Mouse (Mus musculus) neutrophil, adult 83 days (primary cell): ENCODE results near the gene Cdc16. TPM values are rescaled to one million over a fixed set of nuclear protein-coding genes. Genes with fewer than 3 reads are reported as not detected.

ENCODE experiments used
- total RNA-seq, 2 experiments: library from RNA; stranded (reverse); gene quantifications; one replicate each; pipeline ENCODE4 v1.2.4; 2023

Cdc16 gene
- total RNA-seq, result 10 to 100 TPM; 23.5 to 31.1 TPM

DNA sequence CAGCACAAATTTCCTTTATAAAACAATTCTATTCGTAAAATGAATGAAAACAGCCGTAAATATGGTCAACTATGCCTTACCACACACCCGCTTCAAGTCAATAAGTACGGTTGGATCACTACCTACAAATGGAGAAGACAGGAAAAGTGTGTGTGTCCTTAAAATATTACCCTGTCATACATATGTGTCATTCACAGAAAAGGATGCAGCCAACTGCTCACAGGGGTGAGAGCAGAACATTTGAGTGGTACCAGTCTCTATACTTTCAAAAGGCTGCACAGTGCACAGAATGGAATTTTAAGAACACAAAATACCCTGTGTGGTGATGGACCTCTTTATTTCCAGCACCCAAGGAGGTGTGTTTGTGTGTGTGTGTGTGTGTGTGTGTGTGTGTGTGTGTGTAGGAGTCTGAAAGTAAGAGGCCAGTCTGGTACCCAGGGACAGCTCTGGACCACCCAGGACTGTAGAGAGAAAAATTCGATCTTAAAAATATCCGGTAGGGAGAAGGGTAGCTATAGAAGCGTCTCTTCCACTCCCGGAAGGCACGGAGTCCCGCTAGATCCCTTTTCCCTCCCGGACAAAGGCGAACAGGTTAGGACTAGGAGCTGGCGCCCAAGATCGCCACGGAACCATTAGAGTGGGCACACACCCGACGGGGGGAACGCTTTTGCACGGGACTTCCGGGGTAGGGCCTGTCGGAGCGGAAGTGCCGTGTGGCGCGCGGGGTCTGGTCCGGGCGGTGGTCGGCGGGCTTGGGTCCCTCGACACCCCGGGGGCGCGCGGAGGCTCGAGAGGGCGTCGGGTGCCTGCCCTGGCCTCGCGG, at the start of gene Cdc16:
TSS of gene Cdc16 (plus strand) at position 695 of the 823 bp plus-strand sequence.

GRCm38 (mm10) chr8:13785250-13785763, 27.8 kb downstream of the Cdc16 start, which contains the start of gene Upf3a:
Gene Upf3a (plus strand): TSS chr8:13785615.

Other genes starting within 250 kb of the Cdc16 start
- 1 to 10 TPM in 1 of 2 experiments, under 1 TPM in 1; 0.42 to 1.9 TPM for gene 1700029H14Rik, start 195.2 kb upstream of the Cdc16 start, total RNA-seq
- 100 to 1,000 TPM; 150 to 165 TPM for gene Rasa3, start 80.1 kb upstream of the Cdc16 start, total RNA-seq
- not detected for gene Cfap97d2, start 51.8 kb upstream of the Cdc16 start, total RNA-seq
- 10 to 100 TPM; 20.2 to 24.3 TPM for gene Upf3a, start 27.9 kb downstream of the Cdc16 start, total RNA-seq
- gene AF366264, start 80.7 kb downstream of the Cdc16 start, total RNA-seq, result not detected
- 1 to 10 TPM; 7.5 to 8.8 TPM for gene Champ1, start 112.0 kb downstream of the Cdc16 start, total RNA-seq
- gene Coprs, start 132.6 kb downstream of the Cdc16 start, total RNA-seq, result 1 to 10 TPM; 1.5 to 2.1 TPM